Mouse (Mus musculus) erythroblast, embryonic 14.5 days (primary cell): ENCODE data around the gene Slc25a22.

ENCODE experiments used
- GATA1 ChIP-seq: IDR thresholded peaks from 2 replicates; pipeline ENCODE4 v1.6.1; 2012; ENCODE audit warnings: low read length, inconsistent platforms, mixed read lengths
- TAL1 ChIP-seq: IDR thresholded peaks from 3 replicates; pipeline ENCODE4 v1.6.1; 2012; ENCODE audit warnings: low read length, inconsistent platforms, mixed read lengths

DNA sequence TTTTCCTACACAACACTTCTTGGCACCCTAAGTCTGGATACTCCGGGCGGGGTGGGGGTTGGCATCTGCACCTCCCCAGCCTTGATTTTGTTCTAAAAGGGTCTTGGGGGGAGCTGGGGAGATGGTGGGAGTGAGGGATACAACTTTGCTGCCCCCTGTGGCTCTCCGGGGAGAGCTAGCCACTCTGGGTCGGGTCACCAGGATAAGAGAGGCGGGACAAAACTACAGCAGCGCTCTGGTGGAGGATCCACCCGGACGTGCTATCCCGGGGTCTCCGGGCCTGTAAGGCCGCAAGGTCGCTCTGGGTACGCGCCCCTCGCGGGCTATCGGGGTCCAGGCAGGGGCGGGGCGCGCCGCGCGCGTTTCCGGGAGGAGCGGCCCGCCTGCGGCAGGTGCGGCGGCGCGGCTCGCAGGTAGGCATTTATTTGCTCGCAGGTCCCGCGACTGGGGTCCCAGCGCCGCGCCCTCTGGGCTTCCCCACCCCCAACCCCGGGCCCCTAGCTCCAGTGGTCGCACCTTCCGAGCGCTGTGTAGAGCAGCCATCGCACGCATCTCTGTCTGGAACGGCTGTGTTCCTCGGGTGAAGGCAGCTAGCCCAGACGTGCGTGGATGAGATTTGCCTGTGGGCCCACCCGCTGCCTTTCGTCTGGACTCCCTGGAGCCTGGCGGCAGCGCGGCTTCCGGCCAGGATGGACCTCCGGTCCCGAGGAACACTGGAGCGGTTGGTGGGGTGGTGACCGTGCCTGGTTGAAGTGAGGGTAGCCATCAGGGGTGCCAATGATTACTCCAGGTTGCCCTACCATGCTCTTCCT, 24.0 kb upstream of the Slc25a22 start:
- TF ChIP-seq TAL1 (no peak), GATA1 (no peak)
